Mouse (Mus musculus) midbrain, embryonic 15.5 days (tissue): ENCODE results near the gene Tmem131l. TPM values are rescaled to one million over a fixed set of nuclear protein-coding genes. Genes with fewer than 3 reads are reported as not detected.

Source experiments
- ATAC-seq: fragments of 200-750 bp; cut with Nextera tagmentation; replicated peaks from 2 replicates; pipeline ENCODE4 v1.8.0; 2017; ENCODE audit warnings: moderate TSS enrichment
- H3K27ac ChIP-seq: fragments of 300-500 bp; sonication (generic); 2 replicates; pipeline ENCODE4 v1.5.1; 2015; ENCODE audit warnings: mild to moderate bottlenecking, inconsistent platforms
- H3K27me3 ChIP-seq: fragments of 300-500 bp; sonication (generic); replicated peaks from 2 replicates; pipeline ENCODE4 v1.6.1; 2015; ENCODE audit warnings: inconsistent platforms
- H3K36me3 ChIP-seq: fragments of 300-500 bp; sonication (generic); replicated peaks from 2 replicates; pipeline ENCODE4 v1.6.1; 2015; ENCODE audit warnings: inconsistent platforms
- H3K4me1 ChIP-seq: fragments of 300-500 bp; sonication (generic); 2 replicates; pipeline ENCODE4 v1.6.1; 2015; ENCODE audit warnings: inconsistent platforms
- H3K4me2 ChIP-seq: fragments of 300-500 bp; sonication (generic); 2 replicates; pipeline ENCODE4 v1.6.1; 2015; ENCODE audit warnings: inconsistent platforms, mild to moderate bottlenecking, moderate library complexity
- H3K4me3 ChIP-seq: fragments of 300-500 bp; sonication (generic); 2 replicates; pipeline ENCODE4 v1.5.1; 2015; ENCODE audit warnings: mild to moderate bottlenecking, inconsistent platforms
- H3K9ac ChIP-seq: fragments of 300-500 bp; sonication (generic); 2 replicates; pipeline ENCODE4 v1.6.1; 2015; ENCODE audit warnings: mild to moderate bottlenecking, inconsistent platforms
- H3K9me3 ChIP-seq: fragments of 300-500 bp; sonication (generic); 2 replicates; pipeline ENCODE4 v1.6.1; 2016; ENCODE audit warnings: inconsistent platforms
- WGBS: fragments of 180-500 bp; shearing (Covaris S2); methylation state at CpG from one replicate; pipeline ENCODE4 v1.1.7; 2015; ENCODE audit warnings: mixed read lengths; 5-methylcytosine and 5-hydroxymethylcytosine counted together
- polyA plus RNA-seq: library from polyadenylated mRNA; unstranded; fragments of >200 nt; fragmentation: Nextera tagmentation; extraction: Ambion mirVana; gene quantifications from 2 replicates; pipeline ENCODE4 v1.2.1, GENCODE M21; 2015

The Tmem131l gene
- 70.7 and 72.8 TPM in 2 replicates for polyA plus RNA-seq

DNA sequence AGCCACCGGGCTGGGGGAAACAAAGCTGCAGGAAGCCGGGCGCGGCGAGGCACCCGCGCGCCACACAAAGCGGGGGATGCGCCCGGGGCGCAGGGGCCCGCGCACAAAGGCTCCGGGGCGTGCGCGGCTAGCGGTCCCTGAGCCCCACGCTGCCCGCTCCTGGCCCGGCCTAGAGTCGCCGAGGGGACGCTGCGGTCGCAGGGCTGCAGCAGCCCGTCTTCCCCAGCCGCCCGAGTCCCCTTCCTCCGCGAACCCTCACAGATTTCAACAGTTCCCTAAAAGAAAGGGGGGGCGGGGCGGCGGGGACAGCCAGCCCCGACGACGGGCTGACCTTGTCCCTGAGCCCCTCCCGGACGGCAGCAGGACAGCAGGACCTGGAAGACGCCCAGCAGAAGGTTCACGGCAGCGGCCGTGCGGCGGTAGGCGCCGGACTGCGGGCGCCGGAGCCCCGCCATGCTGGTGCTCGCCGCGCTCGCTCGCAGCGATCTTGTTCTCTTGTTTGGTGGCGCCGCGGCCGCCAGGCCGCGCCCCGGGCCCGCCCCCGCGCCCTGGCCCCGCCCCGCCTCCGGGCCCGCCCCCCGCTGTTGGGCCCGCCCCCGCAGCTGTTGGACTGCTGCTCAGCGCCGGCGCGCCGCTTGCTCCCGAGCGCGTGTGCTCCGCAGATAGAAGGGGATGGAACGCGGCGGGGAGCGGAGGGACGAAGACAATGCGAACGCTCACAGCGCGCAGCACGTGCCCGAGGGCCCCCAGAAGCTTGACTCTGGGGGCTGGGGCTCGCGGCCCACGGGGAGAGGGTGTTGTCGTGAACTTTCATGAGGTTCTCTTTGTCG, at the start of gene Tmem131l:
Gene Tmem131l (minus strand): TSS at position 530 of the 830 bp plus-strand sequence.
- H3K36me3 ChIP-seq: no peaks in the 10 kb centered on the region
- peak within 1 kb of the TSS; percentile 82 for H3K4me2 ChIP-seq
- H3K27ac ChIP-seq: peak within 1 kb of the TSS; percentile 92
- under 1% methylated on average over 96 of the region's 100 CpGs for WGBS
- peak; percentile 93 for ATAC-seq
- H3K4me1 ChIP-seq: peaks cover 41% of the 10 kb centered on the region
- H3K9me3 ChIP-seq: no peaks in the 10 kb centered on the region
- H3K9ac ChIP-seq: peak within 1 kb of the TSS; percentile 88
- H3K4me3 ChIP-seq: peak within 1 kb of the TSS; percentile 91
- 0 out of 2 replicates have a peak, but pooled peaks cover 3% of the 10 kb centered on the region for H3K27me3 ChIP-seq

GRCm38 (mm10) chr3:84086921-84087320, 46.9 kb upstream of the Tmem131l start:
- Histone ChIP-seq H3K4me2 (no peak overlapping the region), H3K4me3 (no peak overlapping the region), H3K27me3 (no peaks in the 10 kb centered on the region), H3K27ac (no peak overlapping the region), H3K4me1 (no peaks in the 10 kb centered on the region), H3K9me3 (0 out of 2 replicates have a peak, but pooled peaks cover 2% of the 10 kb centered on the region), H3K9ac (no peak overlapping the region), H3K36me3 (no peaks in the 10 kb centered on the region)
- WGBS: 33% methylated on average over 2 of the region's 2 CpGs
- no peak for ATAC-seq

DNA sequence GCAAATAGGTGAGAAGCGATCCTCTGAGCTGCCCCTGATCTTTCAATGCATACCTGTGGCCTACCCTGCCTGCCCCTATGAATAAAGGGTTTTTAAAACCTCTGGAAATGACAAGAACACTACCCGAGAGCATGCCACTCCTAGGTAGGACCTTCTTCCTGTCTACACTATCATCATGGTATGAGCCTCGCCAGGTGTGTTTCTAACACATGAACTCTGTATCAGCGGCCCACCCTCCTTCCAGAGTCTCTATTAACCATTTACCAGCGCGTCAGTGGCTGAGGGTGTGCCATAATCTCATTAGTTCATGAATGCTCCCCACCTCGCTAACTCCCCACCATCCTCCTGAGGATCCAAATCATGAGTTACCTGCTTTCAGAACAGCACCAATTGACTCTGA, 46.4 kb upstream of the Tmem131l start:
- WGBS: 75% methylated on average over 7 of the region's 7 CpGs
- no peaks in the 10 kb centered on the region for H3K36me3 ChIP-seq
- ATAC-seq: no peak
- no peaks in the 10 kb centered on the region for H3K4me1 ChIP-seq
- H3K27ac ChIP-seq: no peak overlapping the region
- H3K27me3 ChIP-seq: no peaks in the 10 kb centered on the region
- H3K4me3 ChIP-seq: no peak overlapping the region
- H3K9ac ChIP-seq: no peak overlapping the region
- H3K9me3 ChIP-seq: 0 out of 2 replicates have a peak, but pooled peaks cover 4% of the 10 kb centered on the region
- no peak overlapping the region for H3K4me2 ChIP-seq

- Histone ChIP-seq H3K4me3 (no peak overlapping the region), H3K36me3 (no peaks in the 10 kb centered on the region), H3K4me1 (no peaks in the 10 kb centered on the region; the same call in 1 of the 2 replicates), H3K4me2 (no peak overlapping the region), H3K27ac (no peak overlapping the region), H3K27me3 (no peaks in the 10 kb centered on the region), H3K9ac (no peak overlapping the region), H3K9me3 (0 out of 2 replicates have a peak, but pooled peaks cover 4% of the 10 kb centered on the region)
- WGBS: 62% methylated on average over 9 of the region's 9 CpGs
- no peak for ATAC-seq
Measured at GRCm38 (mm10) chr3:84085429-84085828, 45.5 kb upstream of the Tmem131l start.

- no peak for ATAC-seq
- Histone ChIP-seq H3K9me3 (0 out of 2 replicates have a peak, but pooled peaks cover 4% of the 10 kb centered on the region), H3K27me3 (no peaks in the 10 kb centered on the region), H3K27ac (no peak overlapping the region), H3K4me1 (peaks cover 4% of the 10 kb centered on the region; the same call in 1 of the 2 replicates), H3K9ac (no peak overlapping the region), H3K4me3 (no peak overlapping the region), H3K36me3 (no peaks in the 10 kb centered on the region), H3K4me2 (no peak overlapping the region)
- 89% methylated on average over 4 of the region's 4 CpGs for WGBS
Measured at GRCm38 (mm10) chr3:84081208-84081722, 41.3 kb upstream of the Tmem131l start.

- no peak for ATAC-seq
Measured at GRCm38 (mm10) chr3:84080074-84080473, 40.1 kb upstream of the Tmem131l start.

GRCm38 (mm10) chr3:84077505-84077904, 37.5 kb upstream of the Tmem131l start:
- Histone ChIP-seq H3K27ac (no peak overlapping the region), H3K36me3 (no peaks in the 10 kb centered on the region), H3K4me2 (no peak overlapping the region), H3K27me3 (no peaks in the 10 kb centered on the region), H3K9ac (no peak overlapping the region), H3K9me3 (0 out of 2 replicates have a peak, but pooled peaks cover 4% of the 10 kb centered on the region), H3K4me3 (no peak overlapping the region), H3K4me1 (peaks cover 4% of the 10 kb centered on the region; the same call in 1 of the 2 replicates)
- 89% methylated on average over 4 of the region's 4 CpGs for WGBS
- ATAC-seq: no peak

More at GRCm38 (mm10) chr3:84080074-84080473, 40.1 kb upstream of the Tmem131l start:
- H3K9ac ChIP-seq: no peak overlapping the region
- H3K4me1 ChIP-seq: peaks cover 4% of the 10 kb centered on the region; the same call in 1 of the 2 replicates
- no peaks in the 10 kb centered on the region for H3K36me3 ChIP-seq
- no peaks in the 10 kb centered on the region for H3K27me3 ChIP-seq
- 0 out of 2 replicates have a peak, but pooled peaks cover 4% of the 10 kb centered on the region for H3K9me3 ChIP-seq
- no peak overlapping the region for H3K4me2 ChIP-seq
- no peak overlapping the region for H3K27ac ChIP-seq
- H3K4me3 ChIP-seq: no peak overlapping the region
- WGBS: 42% methylated on average over 7 of the region's 7 CpGs

DNA sequence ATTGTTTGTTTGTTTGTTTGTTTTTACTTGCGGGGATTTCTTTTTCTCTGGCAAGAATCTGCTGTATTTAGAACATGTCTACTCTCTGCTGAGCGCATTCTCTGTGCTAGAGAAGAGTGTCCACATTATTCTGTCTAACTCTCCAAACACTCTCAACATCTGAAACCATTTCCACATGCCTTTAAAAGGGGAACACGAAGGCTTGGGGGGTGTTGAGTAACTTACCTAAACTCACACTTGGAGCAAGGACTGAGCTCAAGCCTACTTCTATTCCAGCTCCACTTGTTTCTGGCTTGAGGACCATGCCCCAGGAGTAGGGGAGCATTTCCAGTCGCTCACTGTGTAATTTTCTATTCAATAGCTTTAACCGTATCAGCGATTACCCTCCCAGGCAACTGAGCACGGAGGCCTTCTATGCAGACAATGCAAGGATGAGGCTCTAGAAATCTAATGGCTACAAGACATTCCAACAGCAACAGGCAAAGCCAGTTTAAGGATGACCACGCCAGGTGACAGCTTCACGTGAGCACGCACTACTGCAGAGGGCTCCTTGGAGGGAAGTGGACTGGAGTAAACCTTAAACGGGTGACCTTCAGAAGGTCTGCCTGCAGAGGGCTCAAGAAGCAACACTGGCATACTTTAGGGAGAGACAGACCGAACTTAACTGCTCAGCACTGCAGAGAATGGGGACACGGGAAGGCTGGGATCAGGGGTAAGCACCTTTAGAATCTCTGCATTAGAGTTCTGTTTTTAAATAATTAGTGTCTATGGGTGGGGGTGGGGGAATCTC, 36.8 kb upstream of the Tmem131l start:
- no peak for ATAC-seq
- WGBS: 69% methylated on average over 13 of the region's 13 CpGs

DNA sequence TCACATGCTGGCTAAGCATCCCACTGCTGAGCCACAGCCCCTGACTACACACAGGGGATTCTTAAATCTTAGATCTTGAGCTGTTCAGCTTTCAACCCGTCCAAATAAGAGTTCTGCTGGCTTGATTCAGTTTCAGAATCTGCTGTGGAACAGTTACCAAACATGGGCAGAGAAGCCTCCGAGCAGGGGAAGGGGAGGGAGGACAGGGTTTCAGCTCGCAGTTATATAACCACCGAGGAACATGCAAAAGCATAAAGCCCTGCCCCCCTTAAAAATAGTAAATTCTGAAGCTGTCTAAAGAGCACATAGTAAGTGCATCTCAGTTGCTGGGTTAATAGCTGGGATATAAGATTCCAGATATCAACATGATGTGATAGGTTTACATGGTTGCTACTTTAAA, 35.5 kb upstream of the Tmem131l start:
- Histone ChIP-seq H3K9me3 (no peaks in the 10 kb centered on the region), H3K9ac (no peak overlapping the region), H3K4me1 (peaks cover 4% of the 10 kb centered on the region; the same call in 1 of the 2 replicates), H3K36me3 (no peaks in the 10 kb centered on the region), H3K4me3 (no peak overlapping the region), H3K4me2 (no peak overlapping the region), H3K27ac (no peak overlapping the region), H3K27me3 (no peaks in the 10 kb centered on the region)
- no peak for ATAC-seq
- WGBS: 79% methylated on average over 4 of the region's 4 CpGs

More for the DNA sequence above, 36.8 kb upstream of the Tmem131l start:
- peaks cover 4% of the 10 kb centered on the region; the same call in 1 of the 2 replicates for H3K4me1 ChIP-seq
- H3K9ac ChIP-seq: no peak overlapping the region
- H3K9me3 ChIP-seq: no peaks in the 10 kb centered on the region
- no peak overlapping the region for H3K27ac ChIP-seq
- H3K4me3 ChIP-seq: no peak overlapping the region
- no peaks in the 10 kb centered on the region for H3K27me3 ChIP-seq
- H3K4me2 ChIP-seq: no peak overlapping the region
- no peaks in the 10 kb centered on the region for H3K36me3 ChIP-seq

- 88% methylated on average over 2 of the region's 2 CpGs for WGBS
- Histone ChIP-seq H3K4me1 (no peaks in the 10 kb centered on the region), H3K9me3 (no peaks in the 10 kb centered on the region), H3K27ac (no peak overlapping the region), H3K36me3 (no peaks in the 10 kb centered on the region), H3K4me2 (no peak overlapping the region), H3K9ac (no peak overlapping the region), H3K27me3 (no peaks in the 10 kb centered on the region), H3K4me3 (no peak overlapping the region)
- no peak for ATAC-seq
Measured at GRCm38 (mm10) chr3:84074777-84075176, 34.8 kb upstream of the Tmem131l start.

DNA sequence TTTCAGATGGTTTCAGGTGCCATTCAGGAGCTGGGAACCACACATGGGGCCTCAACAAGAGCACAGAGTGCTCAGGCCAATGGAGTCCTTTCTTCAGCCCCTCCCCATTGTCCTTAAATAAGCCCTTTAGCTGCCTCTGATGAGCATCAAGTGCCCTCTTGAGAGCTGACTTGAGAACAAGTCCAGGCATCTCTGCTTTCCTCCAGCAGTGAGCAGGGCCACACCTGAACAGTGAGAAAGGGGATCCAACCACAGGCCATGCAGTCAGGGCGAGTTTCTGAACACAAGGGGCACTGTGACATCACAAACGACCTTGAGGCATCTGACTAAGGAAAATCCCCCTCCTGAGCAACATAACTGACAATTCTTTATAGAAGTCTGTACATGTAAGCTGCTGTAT, 31.7 kb upstream of the Tmem131l start:
- H3K4me1 ChIP-seq: no peaks in the 10 kb centered on the region
- H3K27me3 ChIP-seq: no peaks in the 10 kb centered on the region
- no peak overlapping the region for H3K9ac ChIP-seq
- H3K9me3 ChIP-seq: no peaks in the 10 kb centered on the region
- no peaks in the 10 kb centered on the region for H3K36me3 ChIP-seq
- ATAC-seq: no peak
- no peak overlapping the region for H3K4me3 ChIP-seq
- H3K27ac ChIP-seq: no peak overlapping the region
- 24% methylated on average over 2 of the region's 2 CpGs for WGBS
- no peak overlapping the region for H3K4me2 ChIP-seq

GRCm38 (mm10) chr3:84070811-84071210, 30.8 kb upstream of the Tmem131l start:
- Histone ChIP-seq H3K9ac (no peak overlapping the region), H3K4me1 (no peaks in the 10 kb centered on the region), H3K9me3 (no peaks in the 10 kb centered on the region), H3K4me2 (no peak overlapping the region), H3K4me3 (no peak overlapping the region), H3K27ac (no peak overlapping the region), H3K27me3 (no peaks in the 10 kb centered on the region), H3K36me3 (no peaks in the 10 kb centered on the region)
- 92% methylated on average over 8 of the region's 8 CpGs for WGBS
- no peak for ATAC-seq
